Mouse (Mus musculus): Measurements from ENCODE around the gene Stat3. TPM values are rescaled to one million over a fixed set of nuclear protein-coding genes. Genes with fewer than 3 reads are reported as not detected.

Gene Stat3
- total and polyA plus RNA-seq, 3 experiments, result 35.9 to 69.2 (median 51.1) TPM

Other genes with a start within 250 kb of the Stat3 start
Only the 20 nearest of the 23 such genes appear.
- gene Kat2a, start 227.1 kb downstream of the Stat3 start, total RNA-seq (2012; rRNA removed), result 30.7 and 34.2 TPM in 2 replicates
- 25.3 and 27.2 TPM in 2 replicates for gene Kat2a, start 227.1 kb downstream of the Stat3 start, total RNA-seq (2014; rRNA removed)
- 81.0 and 82.9 TPM in 2 replicates for gene Kat2a, start 227.1 kb downstream of the Stat3 start, polyA plus RNA-seq (2012; ENCODE audit: insufficient read length, low read depth)
- gene Hspb9, start 225.7 kb downstream of the Stat3 start, total RNA-seq (2012; rRNA removed), result not detected in 2 replicates
- gene Hspb9, start 225.7 kb downstream of the Stat3 start, total RNA-seq (2014; rRNA removed), result not detected in 2 replicates
- gene Hspb9, start 225.7 kb downstream of the Stat3 start, polyA plus RNA-seq (2012; ENCODE audit: insufficient read length, low read depth), result 0.54 and 0.57 TPM in 2 replicates
- gene Rab5c, start 201.3 kb downstream of the Stat3 start, total RNA-seq (2012; rRNA removed), result 121 and 144 TPM in 2 replicates
- gene Rab5c, start 201.3 kb downstream of the Stat3 start, total RNA-seq (2014; rRNA removed), result 135 and 150 TPM in 2 replicates
- 144 and 156 TPM in 2 replicates for gene Rab5c, start 201.3 kb downstream of the Stat3 start, polyA plus RNA-seq (2012; ENCODE audit: insufficient read length, low read depth)
- gene Kcnh4, start 179.6 kb downstream of the Stat3 start, total RNA-seq (2012; rRNA removed), result 1.8 and 2.2 TPM in 2 replicates
- 0.87 and 1.0 TPM in 2 replicates for gene Kcnh4, start 179.6 kb downstream of the Stat3 start, total RNA-seq (2014; rRNA removed)
- gene Kcnh4, start 179.6 kb downstream of the Stat3 start, polyA plus RNA-seq (2012; ENCODE audit: insufficient read length, low read depth), result 3.4 and 4.0 TPM in 2 replicates
- not detected in 2 replicates for gene Hcrt, start 176.6 kb downstream of the Stat3 start, total RNA-seq (2012; rRNA removed)
- gene Hcrt, start 176.6 kb downstream of the Stat3 start, total RNA-seq (2014; rRNA removed), result not detected in 2 replicates
- not detected in 2 replicates for gene Hcrt, start 176.6 kb downstream of the Stat3 start, polyA plus RNA-seq (2012; ENCODE audit: insufficient read length, low read depth)
- 16.6 and 17.0 TPM in 2 replicates for gene Ghdc, start 168.6 kb downstream of the Stat3 start, total RNA-seq (2012; rRNA removed)
- 10.9 and 11.5 TPM in 2 replicates for gene Ghdc, start 168.6 kb downstream of the Stat3 start, total RNA-seq (2014; rRNA removed)
- gene Ghdc, start 168.6 kb downstream of the Stat3 start, polyA plus RNA-seq (2012; ENCODE audit: insufficient read length, low read depth), result 16.7 and 17.9 TPM in 2 replicates
- gene Stat5b, start 88.8 kb downstream of the Stat3 start, total RNA-seq (2012; rRNA removed), result 19.4 and 24.4 TPM in 2 replicates
- 9.7 and 11.4 TPM in 2 replicates for gene Stat5b, start 88.8 kb downstream of the Stat3 start, total RNA-seq (2014; rRNA removed)
- gene Stat5b, start 88.8 kb downstream of the Stat3 start, polyA plus RNA-seq (2012; ENCODE audit: insufficient read length, low read depth), result 12.1 and 14.0 TPM in 2 replicates
- 18.7 and 23.6 TPM in 2 replicates for gene Stat5a, start 80.2 kb downstream of the Stat3 start, total RNA-seq (2012; rRNA removed)
- 17.4 and 17.5 TPM in 2 replicates for gene Stat5a, start 80.2 kb downstream of the Stat3 start, total RNA-seq (2014; rRNA removed)
- 21.2 and 23.0 TPM in 2 replicates for gene Stat5a, start 80.2 kb downstream of the Stat3 start, polyA plus RNA-seq (2012; ENCODE audit: insufficient read length, low read depth)
- 0.08 and 0.21 TPM in 2 replicates for gene Cavin1, start 31.3 kb upstream of the Stat3 start, total RNA-seq (2012; rRNA removed)
- 0.05 TPM in 2 replicates for gene Cavin1, start 31.3 kb upstream of the Stat3 start, total RNA-seq (2014; rRNA removed)
- 0.13 and 0.25 TPM in 2 replicates for gene Cavin1, start 31.3 kb upstream of the Stat3 start, polyA plus RNA-seq (2012; ENCODE audit: insufficient read length, low read depth)
- 31.3 and 36.1 TPM in 2 replicates for gene Atp6v0a1, start 69.9 kb upstream of the Stat3 start, total RNA-seq (2012; rRNA removed)
- gene Atp6v0a1, start 69.9 kb upstream of the Stat3 start, total RNA-seq (2014; rRNA removed), result 14.1 and 15.1 TPM in 2 replicates
- gene Atp6v0a1, start 69.9 kb upstream of the Stat3 start, polyA plus RNA-seq (2012; ENCODE audit: insufficient read length, low read depth), result 54.5 and 63.4 TPM in 2 replicates
- 23.2 and 33.3 TPM in 2 replicates for gene Naglu, start 130.5 kb upstream of the Stat3 start, total RNA-seq (2012; rRNA removed)
- gene Naglu, start 130.5 kb upstream of the Stat3 start, total RNA-seq (2014; rRNA removed), result 12.8 and 13.8 TPM in 2 replicates
- gene Naglu, start 130.5 kb upstream of the Stat3 start, polyA plus RNA-seq (2012; ENCODE audit: insufficient read length, low read depth), result 8.3 and 11.2 TPM in 2 replicates
- gene Hsd17b1, start 138.9 kb upstream of the Stat3 start, total RNA-seq (2012; rRNA removed), result 0.29 and 0.81 TPM in 2 replicates
- not detected in 2 replicates for gene Hsd17b1, start 138.9 kb upstream of the Stat3 start, total RNA-seq (2014; rRNA removed)
- gene Hsd17b1, start 138.9 kb upstream of the Stat3 start, polyA plus RNA-seq (2012; ENCODE audit: insufficient read length, low read depth), result 0.17 TPM in 1 of 2 replicates, not detected in the other
- 74.9 and 78.9 TPM in 2 replicates for gene Coasy, start 143.0 kb upstream of the Stat3 start, total RNA-seq (2012; rRNA removed)
- 60.4 and 66.1 TPM in 2 replicates for gene Coasy, start 143.0 kb upstream of the Stat3 start, total RNA-seq (2014; rRNA removed)
- gene Coasy, start 143.0 kb upstream of the Stat3 start, polyA plus RNA-seq (2012; ENCODE audit: insufficient read length, low read depth), result 56.6 and 63.4 TPM in 2 replicates
- gene Mlx, start 147.7 kb upstream of the Stat3 start, total RNA-seq (2012; rRNA removed), result 45.2 and 63.0 TPM in 2 replicates
- 93.1 and 116 TPM in 2 replicates for gene Mlx, start 147.7 kb upstream of the Stat3 start, total RNA-seq (2014; rRNA removed)
- 43.3 and 51.5 TPM in 2 replicates for gene Mlx, start 147.7 kb upstream of the Stat3 start, polyA plus RNA-seq (2012; ENCODE audit: insufficient read length, low read depth)
- gene Psmc3ip, start 155.9 kb upstream of the Stat3 start, total RNA-seq (2012; rRNA removed), result 63.7 and 106 TPM in 2 replicates
- 85.9 and 106 TPM in 2 replicates for gene Psmc3ip, start 155.9 kb upstream of the Stat3 start, total RNA-seq (2014; rRNA removed)
- gene Psmc3ip, start 155.9 kb upstream of the Stat3 start, polyA plus RNA-seq (2012; ENCODE audit: insufficient read length, low read depth), result 89.9 and 114 TPM in 2 replicates
- 46.5 and 48.2 TPM in 2 replicates for gene Retreg3, start 180.4 kb upstream of the Stat3 start, total RNA-seq (2012; rRNA removed)
- gene Retreg3, start 180.4 kb upstream of the Stat3 start, total RNA-seq (2014; rRNA removed), result 50.3 and 55.9 TPM in 2 replicates
- 53.6 and 54.3 TPM in 2 replicates for gene Retreg3, start 180.4 kb upstream of the Stat3 start, polyA plus RNA-seq (2012; ENCODE audit: insufficient read length, low read depth)
- gene Tubg1, start 180.4 kb upstream of the Stat3 start, total RNA-seq (2012; rRNA removed), result 108 and 116 TPM in 2 replicates
- gene Tubg1, start 180.4 kb upstream of the Stat3 start, total RNA-seq (2014; rRNA removed), result 53.7 and 57.4 TPM in 2 replicates
- 182 and 190 TPM in 2 replicates for gene Tubg1, start 180.4 kb upstream of the Stat3 start, polyA plus RNA-seq (2012; ENCODE audit: insufficient read length, low read depth)
- gene Tubg2, start 216.4 kb upstream of the Stat3 start, total RNA-seq (2012; rRNA removed), result 3.1 and 4.7 TPM in 2 replicates
- 1.2 and 2.1 TPM in 2 replicates for gene Tubg2, start 216.4 kb upstream of the Stat3 start, total RNA-seq (2014; rRNA removed)
- 8.7 and 10.5 TPM in 2 replicates for gene Tubg2, start 216.4 kb upstream of the Stat3 start, polyA plus RNA-seq (2012; ENCODE audit: insufficient read length, low read depth)
- 15.6 and 16.7 TPM in 2 replicates for gene Cntnap1, start 231.0 kb upstream of the Stat3 start, total RNA-seq (2012; rRNA removed)
- gene Cntnap1, start 231.0 kb upstream of the Stat3 start, total RNA-seq (2014; rRNA removed), result 3.6 and 4.4 TPM in 2 replicates
- gene Cntnap1, start 231.0 kb upstream of the Stat3 start, polyA plus RNA-seq (2012; ENCODE audit: insufficient read length, low read depth), result 17.9 and 19.5 TPM in 2 replicates
- gene Plekhh3, start 231.8 kb upstream of the Stat3 start, total RNA-seq (2012; rRNA removed), result 16.3 and 20.3 TPM in 2 replicates
- gene Plekhh3, start 231.8 kb upstream of the Stat3 start, total RNA-seq (2014; rRNA removed), result 2.8 and 2.9 TPM in 2 replicates
- 3.7 and 5.0 TPM in 2 replicates for gene Plekhh3, start 231.8 kb upstream of the Stat3 start, polyA plus RNA-seq (2012; ENCODE audit: insufficient read length, low read depth)

Measured in CH12.LX (cell line).